Mouse (Mus musculus): ENCODE measurements at regions not wholly inside any gene's neighbourhood (a gene's known extent, or its start where the extent isn't known, plus 50 kb on each side); places are given as distances from the start of the nearest gene placed in this dataset.

- no peak for TF ChIP-seq CTCF (IDR thresholded peaks at IDR 0.05; ENCODE audit: borderline replicate concordance, extremely low read depth, insufficient read depth, insufficient read length)
- TF ChIP-seq POLR2A (IDR thresholded peaks at IDR 0.05; ENCODE audit: borderline replicate concordance, extremely low read depth, insufficient read depth, insufficient read length, poor library complexity, severe bottlenecking): no peak
These were observed 329.2 kb upstream of the Gm10131 start for GRCm38 (mm10) chr8:34440771-34441170.

Measured in brain, embryonic 14.5 days (tissue).